Mouse (Mus musculus): ENCODE results near the gene Tipin. TPM values are rescaled to one million over a fixed set of nuclear protein-coding genes. Genes with fewer than 3 reads are reported as not detected.

The Tipin gene
- polyA plus RNA-seq, 1 experiment = 148 TPM

- no peak overlapping the region for H3K27ac ChIP-seq (ENCODE audit: insufficient read depth, low read length)
- H3K9me3 ChIP-seq (replicated peaks; ENCODE audit: control insufficient read depth, insufficient read depth, low read length, poor library complexity, severe bottlenecking) = no peaks in the 10 kb centered on the region
- H3K4me3 ChIP-seq (ENCODE audit: low read depth, low read length) = no peak overlapping the region
- peak overlapping the region; percentile 89 for H3K9ac ChIP-seq (ENCODE audit: low read depth, poor library complexity, severe bottlenecking)
- no peaks in the 10 kb centered on the region for H3K27me3 ChIP-seq (ENCODE audit: control insufficient read depth, insufficient read depth, low read length, poor library complexity, severe bottlenecking)
- no peak for TF ChIP-seq EP300 (IDR thresholded peaks at IDR 0.05; ENCODE audit: insufficient read depth, low read depth, low read length)
- TF ChIP-seq CTCF (IDR thresholded peaks at IDR 0.05; ENCODE audit: low read depth, low read length) = no peak
- no peak for TF ChIP-seq POLR2A (IDR thresholded peaks at IDR 0.05; ENCODE audit: insufficient read depth, low read length)
- H3K36me3 ChIP-seq (ENCODE audit: control insufficient read depth, insufficient read depth, low read length, poor library complexity, severe bottlenecking) = no peaks in the 10 kb centered on the region
- no peaks in the 10 kb centered on the region for H3K4me1 ChIP-seq (ENCODE audit: control insufficient read depth, insufficient read depth, low read length)
Measured at GRCm38 (mm10) chr9:64341671-64342070, 60.3 kb downstream of the Tipin start.

GRCm38 (mm10) chr9:64343656-64344055 is 62.3 kb downstream of the Tipin start:
- Histone ChIP-seq H3K27ac (ENCODE audit: insufficient read depth, low read length) (no peak overlapping the region), H3K27me3 (ENCODE audit: control insufficient read depth, insufficient read depth, low read length, poor library complexity, severe bottlenecking) (no peaks in the 10 kb centered on the region), H3K9ac (ENCODE audit: low read depth, poor library complexity, severe bottlenecking) (no peak overlapping the region), H3K36me3 (ENCODE audit: control insufficient read depth, insufficient read depth, low read length, poor library complexity, severe bottlenecking) (no peaks in the 10 kb centered on the region), H3K4me3 (ENCODE audit: low read depth, low read length) (no peak overlapping the region), H3K4me1 (ENCODE audit: control insufficient read depth, insufficient read depth, low read length) (no peaks in the 10 kb centered on the region), H3K9me3 (replicated peaks; ENCODE audit: control insufficient read depth, insufficient read depth, low read length, poor library complexity, severe bottlenecking) (no peaks in the 10 kb centered on the region)
- TF ChIP-seq CTCF (IDR thresholded peaks at IDR 0.05; ENCODE audit: low read depth, low read length) = no peak
- TF ChIP-seq EP300 (IDR thresholded peaks at IDR 0.05; ENCODE audit: insufficient read depth, low read depth, low read length) = no peak
- no peak for TF ChIP-seq POLR2A (IDR thresholded peaks at IDR 0.05; ENCODE audit: insufficient read depth, low read length)

- no peak overlapping the region for H3K4me3 ChIP-seq (ENCODE audit: low read depth, low read length)
- no peak overlapping the region for H3K27ac ChIP-seq (ENCODE audit: insufficient read depth, low read length)
- TF ChIP-seq POLR2A (IDR thresholded peaks at IDR 0.05; ENCODE audit: insufficient read depth, low read length) = no peak
- TF ChIP-seq EP300 (IDR thresholded peaks at IDR 0.05; ENCODE audit: insufficient read depth, low read depth, low read length) = no peak
- no peak for TF ChIP-seq CTCF (IDR thresholded peaks at IDR 0.05; ENCODE audit: low read depth, low read length)
- no peaks in the 10 kb centered on the region for H3K4me1 ChIP-seq (ENCODE audit: control insufficient read depth, insufficient read depth, low read length)
- no peak overlapping the region for H3K9ac ChIP-seq (ENCODE audit: low read depth, poor library complexity, severe bottlenecking)
- no peaks in the 10 kb centered on the region for H3K36me3 ChIP-seq (ENCODE audit: control insufficient read depth, insufficient read depth, low read length, poor library complexity, severe bottlenecking)
- no peaks in the 10 kb centered on the region for H3K9me3 ChIP-seq (replicated peaks; ENCODE audit: control insufficient read depth, insufficient read depth, low read length, poor library complexity, severe bottlenecking)
- no peaks in the 10 kb centered on the region for H3K27me3 ChIP-seq (ENCODE audit: control insufficient read depth, insufficient read depth, low read length, poor library complexity, severe bottlenecking)
Measured at GRCm38 (mm10) chr9:64345931-64346330, 64.5 kb downstream of the Tipin start.

DNA sequence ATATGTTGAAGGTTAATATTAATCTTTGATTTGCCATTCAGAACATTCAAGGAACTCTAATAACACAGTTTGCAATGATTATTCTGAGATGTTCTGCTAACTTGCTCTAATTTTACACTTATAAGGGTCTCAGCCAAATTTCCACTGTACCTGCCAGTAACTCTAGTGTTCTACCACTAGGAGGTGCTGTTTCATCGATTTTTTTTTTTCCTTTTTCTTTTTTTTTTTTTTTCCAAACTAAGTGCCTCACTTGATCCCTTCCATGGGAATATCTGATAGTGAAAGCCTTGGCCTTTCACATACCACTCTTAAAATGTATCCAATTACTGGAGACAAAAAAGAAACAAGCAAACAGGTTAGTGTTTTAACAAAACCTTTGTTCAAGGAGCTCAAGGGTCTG is 66.0 kb downstream of the Tipin start:
- H3K27ac ChIP-seq (ENCODE audit: insufficient read depth, low read length) = no peak overlapping the region
- H3K4me3 ChIP-seq (ENCODE audit: low read depth, low read length) = no peak overlapping the region
- H3K27me3 ChIP-seq (ENCODE audit: control insufficient read depth, insufficient read depth, low read length, poor library complexity, severe bottlenecking) = no peaks in the 10 kb centered on the region
- H3K4me1 ChIP-seq (ENCODE audit: control insufficient read depth, insufficient read depth, low read length) = no peaks in the 10 kb centered on the region
- no peaks in the 10 kb centered on the region for H3K9me3 ChIP-seq (replicated peaks; ENCODE audit: control insufficient read depth, insufficient read depth, low read length, poor library complexity, severe bottlenecking)
- TF ChIP-seq EP300 (IDR thresholded peaks at IDR 0.05; ENCODE audit: insufficient read depth, low read depth, low read length) (no peak), POLR2A (IDR thresholded peaks at IDR 0.05; ENCODE audit: insufficient read depth, low read length) (no peak), CTCF (IDR thresholded peaks at IDR 0.05; ENCODE audit: low read depth, low read length) (no peak)
- no peaks in the 10 kb centered on the region for H3K36me3 ChIP-seq (ENCODE audit: control insufficient read depth, insufficient read depth, low read length, poor library complexity, severe bottlenecking)
- H3K9ac ChIP-seq (ENCODE audit: low read depth, poor library complexity, severe bottlenecking) = no peak overlapping the region

DNA sequence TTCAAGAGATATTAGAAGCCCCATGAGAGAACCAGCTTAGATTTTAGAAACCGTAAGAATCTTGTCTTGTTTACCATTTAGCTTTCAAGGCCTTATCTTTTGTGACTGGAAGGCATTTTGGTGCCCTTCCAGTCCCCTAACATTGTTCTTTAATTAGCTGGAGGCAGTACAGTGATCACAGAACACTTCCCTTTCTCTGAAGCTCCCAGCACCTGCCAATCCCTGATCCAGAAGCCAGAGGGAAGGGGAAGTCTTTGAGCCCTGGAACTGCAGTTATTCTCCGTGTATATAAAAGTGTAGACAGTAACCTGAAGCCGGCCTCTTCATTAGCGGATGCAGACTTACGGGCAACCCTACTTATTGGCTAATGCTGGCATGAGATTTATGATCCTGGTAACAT is 68.1 kb downstream of the Tipin start:
- Histone ChIP-seq H3K27me3 (ENCODE audit: control insufficient read depth, insufficient read depth, low read length, poor library complexity, severe bottlenecking) (no peaks in the 10 kb centered on the region), H3K9me3 (replicated peaks; ENCODE audit: control insufficient read depth, insufficient read depth, low read length, poor library complexity, severe bottlenecking) (no peaks in the 10 kb centered on the region), H3K27ac (ENCODE audit: insufficient read depth, low read length) (no peak overlapping the region), H3K4me3 (ENCODE audit: low read depth, low read length) (no peak overlapping the region), H3K9ac (ENCODE audit: low read depth, poor library complexity, severe bottlenecking) (no peak overlapping the region), H3K36me3 (ENCODE audit: control insufficient read depth, insufficient read depth, low read length, poor library complexity, severe bottlenecking) (no peaks in the 10 kb centered on the region), H3K4me1 (ENCODE audit: control insufficient read depth, insufficient read depth, low read length) (no peaks in the 10 kb centered on the region)
- TF ChIP-seq POLR2A (IDR thresholded peaks at IDR 0.05; ENCODE audit: insufficient read depth, low read length) (no peak), EP300 (IDR thresholded peaks at IDR 0.05; ENCODE audit: insufficient read depth, low read depth, low read length) (no peak), CTCF (IDR thresholded peaks at IDR 0.05; ENCODE audit: low read depth, low read length) (no peak)

- Histone ChIP-seq H3K4me3 (ENCODE audit: low read depth, low read length) (no peak overlapping the region), H3K9ac (ENCODE audit: low read depth, poor library complexity, severe bottlenecking) (no peak overlapping the region), H3K9me3 (replicated peaks; ENCODE audit: control insufficient read depth, insufficient read depth, low read length, poor library complexity, severe bottlenecking) (no peaks in the 10 kb centered on the region), H3K4me1 (ENCODE audit: control insufficient read depth, insufficient read depth, low read length) (no peaks in the 10 kb centered on the region), H3K27me3 (ENCODE audit: control insufficient read depth, insufficient read depth, low read length, poor library complexity, severe bottlenecking) (no peaks in the 10 kb centered on the region), H3K27ac (ENCODE audit: insufficient read depth, low read length) (no peak overlapping the region), H3K36me3 (ENCODE audit: control insufficient read depth, insufficient read depth, low read length, poor library complexity, severe bottlenecking) (no peaks in the 10 kb centered on the region)
- TF ChIP-seq POLR2A (IDR thresholded peaks at IDR 0.05; ENCODE audit: insufficient read depth, low read length) = no peak
- TF ChIP-seq CTCF (IDR thresholded peaks at IDR 0.05; ENCODE audit: low read depth, low read length) = peak; percentile 22
- no peak for TF ChIP-seq EP300 (IDR thresholded peaks at IDR 0.05; ENCODE audit: insufficient read depth, low read depth, low read length)
Measured at GRCm38 (mm10) chr9:64351191-64351590, 69.8 kb downstream of the Tipin start.

Other genes with a start within 250 kb of the Tipin start
- gene Lctl, start 164.4 kb upstream of the Tipin start, polyA plus RNA-seq (2011; ENCODE audit: insufficient read depth, insufficient read length, low read depth, missing spikeins) = 0.49 and 0.58 TPM in 2 replicates
- gene Zwilch, start 108.5 kb upstream of the Tipin start, polyA plus RNA-seq (2011; ENCODE audit: insufficient read depth, insufficient read length, low read depth, missing spikeins) = 162 and 167 TPM in 2 replicates
- gene Rpl4, start 108.2 kb upstream of the Tipin start, polyA plus RNA-seq (2011; ENCODE audit: insufficient read depth, insufficient read length, low read depth, missing spikeins) = 3,123 and 3,163 TPM in 2 replicates
- 37.0 and 37.1 TPM in 2 replicates for gene Snapc5, start 102.3 kb upstream of the Tipin start, polyA plus RNA-seq (2011; ENCODE audit: insufficient read depth, insufficient read length, low read depth, missing spikeins)
- 13.2 and 14.3 TPM in 2 replicates for gene Uchl4, start 46.4 kb upstream of the Tipin start, polyA plus RNA-seq (2011; ENCODE audit: insufficient read depth, insufficient read length, low read depth, missing spikeins)
- gene Map2k1, start 27.9 kb upstream of the Tipin start, polyA plus RNA-seq (2011; ENCODE audit: insufficient read depth, insufficient read length, low read depth, missing spikeins) = 80.1 and 85.7 TPM in 2 replicates
- 9.3 and 10.4 TPM in 2 replicates for gene Dis3l, start 59.7 kb downstream of the Tipin start, polyA plus RNA-seq (2011; ENCODE audit: insufficient read depth, insufficient read length, low read depth, missing spikeins)
- 0.40 and 0.94 TPM in 2 replicates for gene Megf11, start 104.0 kb downstream of the Tipin start, polyA plus RNA-seq (2011; ENCODE audit: insufficient read depth, insufficient read length, low read depth, missing spikeins)